ENCODE assay signal across 24 mouse cellular contexts in genomic region chr17:46942421-46942820, GRCm38 (mm10). TPM values are rescaled to one million over a fixed set of nuclear protein-coding genes. Genes with fewer than 3 reads are reported as not detected.
A peak's percentile ranks its signal among the peaks of the same experiment; 100 is the strongest.
DNase-seq lines count a peak whose midpoint lies in the region; TF ChIP-seq lines count a peak whose summit lies in the region.
"Had no signal": no experiment of that assay in that cellular context is flagged by ENCODE, and none has a peak within 500 bp of the region (broad histone marks: within the 10 kb centered on the region; RNA-seq: fewer than 3 reads in every experiment).

No protein-coding gene starts in this region.

- H3K4me1 ChIP-seq in testis, adult 2 months (ENCODE audit: control insufficient read depth, insufficient read depth, low read length), result no peaks in the 10 kb centered on the region

- H3K4me3 ChIP-seq in testis, adult 2 months (ENCODE audit: control insufficient read depth, low read depth, low read length), result peak overlapping the region; percentile 44

- no peak overlapping the region for H3K27ac ChIP-seq in testis, adult 2 months (ENCODE audit: control insufficient read depth, insufficient read depth, low read depth, low read length)

- TF ChIP-seq POLR2A in testis, adult 2 months (IDR thresholded peaks at IDR 0.05; ENCODE audit: control insufficient read depth, low read depth, low read length), result no peak

- no peaks in the 10 kb centered on the region for H3K27me3 ChIP-seq in testis, adult 2 months (ENCODE audit: control insufficient read depth, insufficient read depth, low read length)
- H3K27me3 ChIP-seq: CH12.LX, Patski had no signal

- no peak for TF ChIP-seq CTCF in testis, adult 2 months (IDR thresholded peaks at IDR 0.05; ENCODE audit: control insufficient read depth, insufficient read depth, insufficient replicate concordance, low read depth, low read length)

- no peaks in the 10 kb centered on the region; the same call in 1 of the 2 replicates for H3K36me3 ChIP-seq in testis, adult 2 months (ENCODE audit: control insufficient read depth, insufficient read depth, low read length)

- DNase-seq in testis, postnatal 10 days (ENCODE audit: low spot score), result no peak
- DNase-seq in R1 (ENCODE audit: low read depth, low spot score) (peak; percentile 65), ZHBTc4 (ENCODE audit: low read depth, low spot score) (peak; percentile 57), adipocyte (ENCODE audit: low spot score) (no peak)
- no peak for DNase-seq in ovary, postnatal 36 days (ENCODE audit: low spot score)
- DNase-seq: adrenal gland, adult 2 months; adrenal gland, adult 8-10 months; adrenal gland, postnatal 10 days; adrenal gland, postnatal 14 days; adrenal gland, postnatal 25 days; adrenal gland, postnatal 36 days; B cell, adult 2 months; cerebellum, adult 11 months; cerebellum, adult 11-12 months; cerebellum, adult 18-20 months; cerebellum, adult 2 months; cerebellum, adult 8-10 months; cerebellum, adult 9-10 months had no signal

RNA-seq across cellular contexts. Expression of gene Prph2, which starts 32.2 kb away (rescaled TPM):
- polyA plus RNA-seq in testis, adult 2 months (2012; rRNA removed), result 2.0 and 2.9 TPM in 2 replicates
- polyA plus RNA-seq: activated CD4-positive, CD25-positive, alpha-beta regulatory T cell, adult 4 months; adrenal gland, adult 2 months; CD4-positive, CD25-positive, alpha-beta regulatory T cell, adult 4 months; cerebellum, adult 2 months; G1E; Patski had no signal

RNA-seq across cellular contexts. Expression of gene Tbcc, which starts 51.9 kb away (rescaled TPM):
- 54.5 and 61.3 TPM in 2 replicates for polyA plus RNA-seq in testis, adult 2 months (2012; rRNA removed)

Comparison
In these comparisons a context has a peak if more than half of its experiments do, and no peak if none do; other contexts are left out.
1. DNase-seq: peak in R1 (single experiment) and ZHBTc4 (single experiment); none in testis, postnatal 10 days (single experiment), adipocyte (single experiment) and ovary, postnatal 36 days (single experiment).